Mouse (Mus musculus) ES-Bruce4 (cell line): ENCODE measurements around the gene Pax2. TPM values are rescaled to one million over a fixed set of nuclear protein-coding genes. Genes with fewer than 3 reads are reported as not detected.

Source experiments
- H3K27ac ChIP-seq: 2 replicates; pipeline ENCODE4 v1.5.1; 2012; ENCODE audit warnings: low read length, inconsistent platforms; ENCODE audit not compliant: insufficient read depth
- H3K27me3 ChIP-seq: 2 replicates; pipeline ENCODE4 v1.6.1; 2012; ENCODE audit warnings: mild to moderate bottlenecking, low read length, inconsistent platforms; ENCODE audit not compliant: control insufficient read depth, poor library complexity, insufficient read depth, severe bottlenecking
- H3K36me3 ChIP-seq: 2 replicates; pipeline ENCODE4 v1.6.1; 2012; ENCODE audit warnings: inconsistent platforms, mild to moderate bottlenecking, low read length, moderate library complexity; ENCODE audit not compliant: control insufficient read depth, poor library complexity, insufficient read depth, severe bottlenecking
- H3K4me1 ChIP-seq: one replicate; pipeline ENCODE4 v1.8.1; 2011; ENCODE audit warnings: low read length; ENCODE audit not compliant: control insufficient read depth, insufficient read depth
- H3K4me3 ChIP-seq: 2 replicates; pipeline ENCODE4 v1.5.1; 2011; ENCODE audit warnings: low read depth, mild to moderate bottlenecking, low read length
- H3K9ac ChIP-seq: 2 replicates; pipeline ENCODE4 v1.6.1; 2012; ENCODE audit warnings: low read depth, mild to moderate bottlenecking, inconsistent platforms; ENCODE audit not compliant: poor library complexity, severe bottlenecking
- H3K9me3 ChIP-seq: replicated peaks from 2 replicates; pipeline ENCODE4 v1.6.1; 2012; ENCODE audit warnings: mild to moderate bottlenecking, low read length, inconsistent platforms; ENCODE audit not compliant: control insufficient read depth, poor library complexity, insufficient read depth, severe bottlenecking
- CTCF ChIP-seq: IDR thresholded peaks from one replicate; pipeline ENCODE4 v1.8.1; 2011; ENCODE audit warnings: low read depth, low read length
- EP300 ChIP-seq: IDR thresholded peaks from 2 replicates; pipeline ENCODE4 v1.6.1; 2011; ENCODE audit warnings: low read depth, low read length; ENCODE audit not compliant: insufficient read depth
- POLR2A ChIP-seq: IDR thresholded peaks from one replicate; pipeline ENCODE4 v1.8.1; 2011; ENCODE audit warnings: low read length; ENCODE audit not compliant: insufficient read depth
- polyA plus RNA-seq: library from polyadenylated mRNA; stranded (reverse); fragments of >200 nt; gene quantifications from 2 replicates; pipeline ENCODE4 v1.2.4, GENCODE M21; 2011; ENCODE audit warnings: low read depth; ENCODE audit not compliant: missing spikeins, insufficient read depth, insufficient read length

Pax2 gene
- polyA plus RNA-seq, 1 experiment: not detected

GRCm38 (mm10) chr19:44812666-44813429 is 57.0 kb downstream of the Pax2 start:
- H3K36me3 ChIP-seq: no peaks in the 10 kb centered on the region
- H3K4me3 ChIP-seq: no peak overlapping the region
- no peaks in the 10 kb centered on the region for H3K9me3 ChIP-seq
- TF ChIP-seq POLR2A: no peak
- no peak for TF ChIP-seq EP300
- no peak for TF ChIP-seq CTCF
- peaks cover 5% of the 10 kb centered on the region for H3K4me1 ChIP-seq
- no peak overlapping the region for H3K9ac ChIP-seq
- no peaks in the 10 kb centered on the region for H3K27me3 ChIP-seq
- no peak overlapping the region for H3K27ac ChIP-seq

GRCm38 (mm10) chr19:44815111-44815510 is 59.3 kb downstream of the Pax2 start:
- TF ChIP-seq CTCF (no peak), EP300 (no peak), POLR2A (no peak)
- no peak overlapping the region for H3K27ac ChIP-seq
- peaks cover 5% of the 10 kb centered on the region for H3K4me1 ChIP-seq
- no peak overlapping the region for H3K4me3 ChIP-seq
- no peaks in the 10 kb centered on the region for H3K9me3 ChIP-seq
- H3K36me3 ChIP-seq: no peaks in the 10 kb centered on the region
- no peak overlapping the region for H3K9ac ChIP-seq
- H3K27me3 ChIP-seq: no peaks in the 10 kb centered on the region

- TF ChIP-seq EP300 (no peak), POLR2A (no peak), CTCF (no peak)
- Histone ChIP-seq H3K4me3 (no peak overlapping the region), H3K9me3 (no peaks in the 10 kb centered on the region), H3K36me3 (no peaks in the 10 kb centered on the region), H3K9ac (no peak overlapping the region), H3K4me1 (peaks cover 2% of the 10 kb centered on the region), H3K27me3 (no peaks in the 10 kb centered on the region), H3K27ac (no peak overlapping the region)
These were observed 61.7 kb downstream of the Pax2 start for GRCm38 (mm10) chr19:44817403-44818128.

GRCm38 (mm10) chr19:44818676-44819075 is 62.8 kb downstream of the Pax2 start:
- no peak overlapping the region for H3K27ac ChIP-seq
- no peaks in the 10 kb centered on the region for H3K4me1 ChIP-seq
- no peaks in the 10 kb centered on the region for H3K27me3 ChIP-seq
- H3K9ac ChIP-seq: no peak overlapping the region
- TF ChIP-seq EP300 (no peak), CTCF (no peak), POLR2A (no peak)
- no peaks in the 10 kb centered on the region for H3K36me3 ChIP-seq
- H3K4me3 ChIP-seq: no peak overlapping the region
- no peaks in the 10 kb centered on the region for H3K9me3 ChIP-seq

- no peaks in the 10 kb centered on the region for H3K27me3 ChIP-seq
- H3K27ac ChIP-seq: no peak overlapping the region
- no peaks in the 10 kb centered on the region for H3K4me1 ChIP-seq
- H3K4me3 ChIP-seq: no peak overlapping the region
- no peak overlapping the region for H3K9ac ChIP-seq
- no peaks in the 10 kb centered on the region for H3K36me3 ChIP-seq
- TF ChIP-seq POLR2A: no peak
- no peak for TF ChIP-seq CTCF
- TF ChIP-seq EP300: no peak
- H3K9me3 ChIP-seq: no peaks in the 10 kb centered on the region
These were observed 65.7 kb downstream of the Pax2 start for GRCm38 (mm10) chr19:44821581-44821980.

GRCm38 (mm10) chr19:44822295-44822694 is 66.5 kb downstream of the Pax2 start:
- TF ChIP-seq POLR2A (no peak), EP300 (no peak), CTCF (no peak)
- H3K27me3 ChIP-seq: no peaks in the 10 kb centered on the region
- H3K4me1 ChIP-seq: no peaks in the 10 kb centered on the region
- no peaks in the 10 kb centered on the region for H3K36me3 ChIP-seq
- no peak overlapping the region for H3K4me3 ChIP-seq
- no peak overlapping the region for H3K27ac ChIP-seq
- H3K9ac ChIP-seq: no peak overlapping the region
- H3K9me3 ChIP-seq: no peaks in the 10 kb centered on the region
